Mouse (Mus musculus) olfactory bulb, adult 2 months (tissue): ENCODE measurements around the gene Kcnt2.

Experiments
- CTCF ChIP-seq: fragments of 200-500 bp; IDR thresholded peaks from 2 replicates; pipeline ENCODE4 v1.5.1; 2012; ENCODE audit warnings: low read depth, mild to moderate bottlenecking, low read length, moderate library complexity; ENCODE audit not compliant: insufficient read depth
- POLR2A ChIP-seq: fragments of 200-500 bp; IDR thresholded peaks from 2 replicates; pipeline ENCODE4 v1.6.1; 2012; ENCODE audit warnings: mild to moderate bottlenecking, low read depth, low read length, moderate library complexity; ENCODE audit not compliant: insufficient read depth

DNA sequence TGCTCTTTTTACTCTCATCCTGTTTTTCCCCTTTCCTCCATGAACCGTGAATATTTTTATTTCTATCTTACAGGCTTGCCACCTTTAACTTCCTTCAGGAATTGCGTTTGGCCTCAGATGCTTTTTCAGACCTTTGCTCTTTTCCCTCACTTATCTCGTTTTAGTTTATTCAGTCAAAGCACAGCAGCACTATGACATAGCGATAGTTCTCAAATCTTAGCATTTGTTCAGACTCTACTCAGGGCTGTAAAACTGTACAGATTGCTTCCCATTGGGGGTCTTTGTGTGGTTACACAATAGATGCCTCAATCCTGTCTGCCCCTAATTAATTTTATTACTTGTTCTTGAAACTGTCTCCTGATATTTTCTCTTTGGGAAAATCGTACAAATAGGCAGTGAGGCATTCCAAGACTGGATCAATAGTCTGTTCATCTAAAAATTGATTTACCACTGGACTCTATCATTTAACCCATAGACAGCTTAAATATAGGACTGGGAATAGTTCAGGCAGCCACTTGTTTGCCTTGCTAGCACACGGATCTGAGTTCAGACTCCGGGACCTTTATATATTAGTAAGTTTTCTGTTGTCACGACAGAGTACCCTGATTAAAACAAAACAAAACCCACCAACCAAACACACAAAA lies 20.8 kb downstream of the Kcnt2 start:
- TF ChIP-seq CTCF, result no peak
- TF ChIP-seq POLR2A, result no peak
